Mouse (Mus musculus) stomach, postnatal 0 days (tissue): Measurements from ENCODE around the gene Bri3.

Experiments used
- CTCF ChIP-seq: IDR thresholded peaks from 2 replicates; pipeline ENCODE4 v1.5.1; 2016; ENCODE audit warnings: antibody characterized with exemption, low read depth, mild to moderate bottlenecking, moderate library complexity
- EP300 ChIP-seq: optimal IDR thresholded peaks from 2 replicates; pipeline ENCODE3; 2016; ENCODE audit warnings: antibody characterized with exemption

GRCm38 (mm10) chr5:144356776-144357455 is 112.7 kb downstream of the Bri3 start:
- TF ChIP-seq CTCF (no peak), EP300 (no peak)
